Mouse (Mus musculus) forebrain, embryonic 14.5 days (tissue): ENCODE results near the gene Swsap1. TPM values are rescaled to one million over a fixed set of nuclear protein-coding genes. Genes with fewer than 3 reads are reported as not detected.

ENCODE experiments used
- ATAC-seq: fragments of 200-750 bp; cut with Nextera tagmentation; 2 replicates; pipeline ENCODE4 v1.8.0; 2017; ENCODE audit warnings: mild to moderate bottlenecking, moderate library complexity
- DNase-seq: peaks from one replicate; pipeline ENCODE4 v3.0.0-alpha.2; 2015; ENCODE audit warnings: low spot score
- H3K27ac ChIP-seq: fragments of 300-500 bp; sonication (generic); 2 replicates; pipeline ENCODE4 v1.5.1; 2014; ENCODE audit warnings: low read depth, mild to moderate bottlenecking, control low read depth, low read length, moderate library complexity
- H3K27me3 ChIP-seq: fragments of 300-500 bp; sonication (generic); replicated peaks from 2 replicates; pipeline ENCODE4 v1.6.1; 2014; ENCODE audit warnings: low read length, control low read depth, mixed read lengths; ENCODE audit not compliant: control insufficient read depth, insufficient read depth
- H3K36me3 ChIP-seq: fragments of 300-500 bp; sonication (generic); 2 replicates; pipeline ENCODE4 v1.6.1; 2014; ENCODE audit warnings: low read length, control low read depth; ENCODE audit not compliant: control insufficient read depth, insufficient read depth
- H3K4me1 ChIP-seq: fragments of 300-500 bp; sonication (generic); 2 replicates; pipeline ENCODE4 v1.6.1; 2014; ENCODE audit warnings: antibody characterized with exemption, low read length, control low read depth; ENCODE audit not compliant: control insufficient read depth, insufficient read depth
- H3K4me2 ChIP-seq: fragments of 300-500 bp; sonication (generic); 2 replicates; pipeline ENCODE4 v1.6.1; 2014; ENCODE audit warnings: mild to moderate bottlenecking, control low read depth, low read length
- H3K4me3 ChIP-seq: fragments of 300-500 bp; sonication (generic); 2 replicates; pipeline ENCODE4 v1.5.1; 2014; ENCODE audit warnings: low read depth, low read length, control low read depth
- H3K9ac ChIP-seq: fragments of 300-500 bp; sonication (generic); 2 replicates; pipeline ENCODE4 v1.6.1; 2014; ENCODE audit warnings: mild to moderate bottlenecking, low read length, control low read depth, moderate library complexity
- H3K9me3 ChIP-seq: fragments of 300-500 bp; sonication (generic); replicated peaks from 2 replicates; pipeline ENCODE4 v1.6.1; 2016; ENCODE audit warnings: low read length, control low read depth, mixed read lengths; ENCODE audit not compliant: control insufficient read depth
- WGBS: fragments of 180-500 bp; shearing (Covaris S2); extraction: QIAGEN DNeasy Blood & Tissue Kit; methylation state at CpG from one replicate; pipeline ENCODE4 v1.1.7; 2014; 5-methylcytosine and 5-hydroxymethylcytosine counted together
- polyA plus RNA-seq: library from polyadenylated mRNA; unstranded; fragments of >200 nt; fragmentation: Nextera tagmentation; extraction: Ambion mirVana; gene quantifications from 2 replicates; pipeline ENCODE4 v1.2.1, GENCODE M21; 2014

The Swsap1 gene
- polyA plus RNA-seq, 1 experiment from 2014 or later: 23.6 TPM

DNA sequence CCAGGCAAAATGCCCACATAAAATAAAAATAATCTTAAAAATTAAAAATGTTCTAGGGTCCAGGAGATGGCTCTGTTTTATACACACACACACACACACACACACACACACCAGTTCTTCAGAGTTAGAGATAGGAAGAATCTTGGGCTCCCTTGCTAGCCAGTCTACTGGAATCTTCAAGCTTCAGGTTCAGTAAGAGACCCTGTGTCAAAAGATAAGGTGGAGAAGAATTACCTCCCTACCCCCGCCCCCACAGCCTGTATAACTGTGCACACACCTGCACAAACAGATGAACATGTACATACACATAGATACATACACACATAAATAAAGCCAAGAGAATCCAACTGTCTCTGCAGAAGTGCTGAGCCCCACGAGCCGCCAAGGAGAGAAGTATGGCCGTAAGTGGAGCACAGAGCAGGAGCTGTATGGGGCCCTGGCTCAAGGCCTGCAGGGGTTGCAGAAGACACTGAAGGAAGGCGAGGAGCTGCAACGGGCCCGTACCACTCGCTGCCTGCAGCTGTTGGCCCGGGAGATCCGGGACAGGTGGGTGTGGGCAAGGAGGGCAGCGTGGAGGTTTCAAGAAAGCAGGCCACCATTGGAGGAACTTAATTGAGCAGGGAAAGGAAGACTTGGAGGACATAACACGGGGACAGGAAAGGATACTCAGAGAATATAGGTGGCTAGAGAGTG lies 23.0 kb upstream of the Swsap1 start:
- H3K27me3 ChIP-seq: no peaks in the 10 kb centered on the region; the same call in 1 of the 2 replicates
- DNase-seq (no peak), ATAC-seq (no peak)
- no peaks in the 10 kb centered on the region for H3K9me3 ChIP-seq
- no peak overlapping the region for H3K4me3 ChIP-seq
- no peak overlapping the region for H3K27ac ChIP-seq
- H3K9ac ChIP-seq: no peak overlapping the region
- H3K36me3 ChIP-seq: no peaks in the 10 kb centered on the region
- peaks cover 3% of the 10 kb centered on the region for H3K4me1 ChIP-seq
- WGBS: 63% methylated on average over 12 of the region's 12 CpGs
- no peak overlapping the region for H3K4me2 ChIP-seq

GRCm38 (mm10) chr9:21934021-21934420 lies 21.5 kb upstream of the Swsap1 start:
- no peak overlapping the region for H3K9ac ChIP-seq
- H3K4me1 ChIP-seq: peaks cover 10% of the 10 kb centered on the region
- H3K4me2 ChIP-seq: no peak overlapping the region
- no peaks in the 10 kb centered on the region for H3K9me3 ChIP-seq
- no peak overlapping the region for H3K4me3 ChIP-seq
- WGBS: 91% methylated on average over 12 of the region's 12 CpGs
- no peak overlapping the region for H3K27ac ChIP-seq
- no peak for ATAC-seq
- H3K27me3 ChIP-seq: no peaks in the 10 kb centered on the region; the same call in 1 of the 2 replicates
- DNase-seq: no peak
- no peaks in the 10 kb centered on the region for H3K36me3 ChIP-seq

DNA sequence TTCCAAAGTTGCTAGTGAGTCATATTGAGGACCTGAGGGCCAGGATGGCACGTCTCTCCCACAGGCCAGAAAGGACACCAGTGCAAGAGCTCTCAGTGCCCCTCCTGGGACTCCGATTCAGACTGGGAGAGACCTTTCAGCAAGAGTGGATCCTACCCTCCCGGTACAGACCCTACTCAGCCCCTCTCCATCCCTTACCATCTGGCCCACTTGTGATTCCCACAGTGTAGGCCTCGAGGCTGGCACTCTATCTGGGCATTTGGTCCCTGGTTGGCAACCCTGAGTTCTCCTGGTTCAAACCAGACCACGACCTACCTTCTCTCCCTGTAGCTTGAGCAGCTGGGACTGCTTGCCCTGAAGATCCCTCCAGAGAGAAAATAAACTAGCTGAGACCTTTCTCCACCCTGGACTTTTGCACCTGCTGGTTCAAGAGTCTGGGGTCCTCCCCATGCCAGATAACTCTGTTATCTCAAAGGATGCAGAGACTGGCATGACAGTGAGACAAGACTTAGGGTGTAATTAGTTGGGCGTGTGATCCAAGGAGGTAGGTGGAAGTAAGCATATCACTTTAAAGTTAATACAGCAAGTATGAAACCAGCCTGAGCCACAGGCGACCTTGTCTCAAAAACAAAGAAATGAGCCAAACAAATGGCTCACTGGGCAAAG lies 20.0 kb upstream of the Swsap1 start:
- Histone ChIP-seq H3K4me1 (peaks cover 10% of the 10 kb centered on the region), H3K27ac (no peak overlapping the region), H3K4me2 (no peak overlapping the region), H3K9ac (no peak overlapping the region), H3K36me3 (peaks cover 6% of the 10 kb centered on the region), H3K9me3 (no peaks in the 10 kb centered on the region), H3K4me3 (no peak overlapping the region), H3K27me3 (no peaks in the 10 kb centered on the region; the same call in 1 of the 2 replicates)
- WGBS: 86% methylated on average over 7 of the region's 7 CpGs
- ATAC-seq (no peak), DNase-seq (no peak)

- 1% methylated on average over 41 of the region's 43 CpGs for WGBS
- Histone ChIP-seq H3K4me3 (peak within 1 kb of the TSS; percentile 71), H3K36me3 (peaks cover 16% of the 10 kb centered on the region), H3K27me3 (no peaks in the 10 kb centered on the region; the same call in 1 of the 2 replicates), H3K4me2 (peak within 1 kb of the TSS; percentile 74), H3K9ac (peak within 1 kb of the TSS; percentile 87), H3K9me3 (no peaks in the 10 kb centered on the region), H3K4me1 (peaks cover 10% of the 10 kb centered on the region), H3K27ac (peak within 1 kb of the TSS; percentile 79)
- ATAC-seq (peak; percentile 96), DNase-seq (peak; percentile 99)
These were observed 18.6 kb upstream of the Swsap1 start, which contains the start of gene Plppr2 for GRCm38 (mm10) chr9:21936692-21937570. TSS of gene Plppr2 (plus strand) at chr9:21937033.

DNA sequence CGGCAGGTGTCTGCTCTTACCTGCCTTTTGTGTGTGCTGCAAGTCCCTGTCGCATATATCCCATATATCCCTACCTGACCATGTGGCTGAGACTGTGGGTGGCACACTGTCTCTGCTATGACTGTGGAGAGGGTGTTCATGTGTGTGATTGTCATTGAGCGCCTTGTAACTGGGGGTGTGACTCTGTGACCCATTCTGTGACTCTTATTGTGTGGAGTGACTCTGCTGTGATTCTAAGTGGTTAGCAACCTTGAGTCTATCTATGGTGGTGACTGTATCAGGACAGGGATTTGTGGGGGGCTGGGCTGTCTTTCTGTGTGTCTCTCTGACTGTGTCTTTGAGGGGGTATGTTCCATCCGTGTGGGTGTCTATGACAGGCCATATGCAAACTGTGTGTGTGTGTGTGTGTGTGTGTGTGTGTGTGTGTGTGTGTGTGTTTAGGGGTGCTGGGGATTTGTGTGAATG lies 17.8 kb upstream of the Swsap1 start:
- Histone ChIP-seq H3K27ac (peak overlapping the region; percentile 39; the same call in 1 of the 2 replicates), H3K9me3 (no peaks in the 10 kb centered on the region), H3K4me3 (peak overlapping the region; percentile 71), H3K27me3 (no peaks in the 10 kb centered on the region; the same call in 1 of the 2 replicates), H3K36me3 (peaks cover 22% of the 10 kb centered on the region), H3K4me2 (peak overlapping the region; percentile 74), H3K4me1 (peaks cover 10% of the 10 kb centered on the region), H3K9ac (peak overlapping the region; percentile 87)
- DNase-seq: no peak
- WGBS: 69% methylated on average over 4 of the region's 4 CpGs
- no peak for ATAC-seq

DNA sequence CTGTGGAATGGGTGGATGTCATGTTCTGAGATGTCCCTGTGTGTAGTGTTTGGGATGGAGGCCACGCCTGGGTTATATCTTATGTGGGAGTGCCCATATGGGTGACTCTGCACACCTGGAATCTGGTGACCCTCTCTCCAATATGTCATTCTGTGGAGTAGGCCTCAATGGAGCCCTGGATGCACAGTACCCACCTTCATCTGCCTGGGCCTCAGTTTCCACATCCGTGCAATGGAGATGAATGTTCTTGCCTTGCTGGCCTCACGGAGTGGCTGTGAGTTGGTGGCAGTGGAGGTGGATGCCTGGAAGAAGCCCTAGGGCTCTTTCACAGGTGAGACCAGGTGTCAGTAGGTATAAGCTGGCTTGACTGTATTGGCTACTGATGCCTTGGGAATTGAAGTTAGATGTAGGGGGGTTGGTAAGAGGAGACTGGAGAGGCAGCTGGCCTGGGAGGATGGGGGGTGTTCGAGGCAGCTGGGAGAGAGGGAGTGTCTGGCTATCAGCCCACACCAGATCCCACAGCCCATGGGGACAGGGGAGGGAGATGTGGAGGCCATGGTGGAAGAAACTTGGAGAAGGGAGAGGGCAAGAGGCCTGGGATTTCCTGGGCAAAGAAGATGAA lies 17.2 kb upstream of the Swsap1 start:
- H3K4me1 ChIP-seq: peaks cover 10% of the 10 kb centered on the region
- DNase-seq (no peak), ATAC-seq (no peak)
- WGBS: 83% methylated on average over 4 of the region's 4 CpGs
- H3K4me3 ChIP-seq: peak overlapping the region; percentile 71
- peak overlapping the region; percentile 74 for H3K4me2 ChIP-seq
- no peaks in the 10 kb centered on the region; the same call in 1 of the 2 replicates for H3K27me3 ChIP-seq
- H3K9ac ChIP-seq: peak overlapping the region; percentile 13; the same call in 1 of the 2 replicates
- H3K9me3 ChIP-seq: no peaks in the 10 kb centered on the region
- H3K27ac ChIP-seq: no peak overlapping the region
- H3K36me3 ChIP-seq: peaks cover 22% of the 10 kb centered on the region

DNA sequence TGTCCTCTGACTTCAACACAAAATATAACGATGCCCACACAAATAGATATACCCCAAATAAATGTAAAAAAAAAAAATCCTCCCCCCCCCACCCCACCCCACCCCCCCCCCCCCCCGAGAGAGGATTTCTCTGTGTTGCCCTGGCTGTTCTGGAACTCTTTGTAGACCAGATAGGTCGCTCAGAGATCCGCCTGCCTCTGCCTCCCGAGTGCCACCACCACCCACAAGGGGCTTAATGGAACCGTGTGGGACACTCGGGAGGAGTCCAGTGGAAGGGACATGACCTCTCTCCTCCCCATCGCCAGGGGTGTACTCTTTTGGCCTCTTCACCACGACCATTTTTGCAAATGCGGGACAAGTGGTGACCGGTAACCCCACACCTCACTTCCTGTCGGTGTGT lies 12.5 kb upstream of the Swsap1 start:
- Histone ChIP-seq H3K27me3 (no peaks in the 10 kb centered on the region), H3K4me2 (no peak overlapping the region), H3K9ac (no peak overlapping the region), H3K4me3 (no peak overlapping the region), H3K4me1 (peaks cover 5% of the 10 kb centered on the region), H3K36me3 (peaks cover 32% of the 10 kb centered on the region), H3K27ac (no peak overlapping the region), H3K9me3 (no peaks in the 10 kb centered on the region)
- ATAC-seq (no peak), DNase-seq (no peak)
- WGBS: 85% methylated on average over 11 of the region's 12 CpGs

DNA sequence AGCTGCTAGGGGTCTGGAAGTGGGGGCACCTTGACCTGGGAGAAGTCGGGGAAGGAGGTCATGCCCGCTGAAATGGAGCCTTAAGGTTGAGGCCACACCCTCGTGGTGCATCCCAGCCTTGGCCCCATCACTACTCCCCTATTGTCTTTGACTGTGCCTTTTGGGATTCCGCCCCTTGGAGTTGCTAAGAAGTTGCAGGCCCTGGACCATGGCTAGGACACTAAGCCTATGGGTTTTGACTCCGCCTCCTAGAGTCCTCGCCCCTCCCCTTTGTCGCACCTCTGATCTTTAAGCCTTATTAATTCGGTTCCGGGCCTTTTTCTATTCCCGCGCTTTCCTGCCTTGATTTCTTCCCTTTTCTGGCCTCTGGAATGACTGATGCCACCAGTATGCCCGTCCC lies 11.9 kb upstream of the Swsap1 start:
- Histone ChIP-seq H3K4me1 (no peaks in the 10 kb centered on the region), H3K9ac (no peak overlapping the region), H3K4me2 (no peak overlapping the region), H3K36me3 (peaks cover 32% of the 10 kb centered on the region), H3K27me3 (no peaks in the 10 kb centered on the region), H3K27ac (no peak overlapping the region), H3K9me3 (no peaks in the 10 kb centered on the region), H3K4me3 (no peak overlapping the region)
- DNase-seq (no peak), ATAC-seq (0 out of 2 replicates have a peak, but pooled peaks have one; percentile 6)
- 60% methylated on average over 12 of the region's 12 CpGs for WGBS
